Mouse (Mus musculus) thymus, adult 2 months (tissue): ENCODE measurements around the gene Arhgap31. TPM values are rescaled to one million over a fixed set of nuclear protein-coding genes. Genes with fewer than 3 reads are reported as not detected.
A peak's percentile ranks its signal among the peaks of the same experiment; 100 is the strongest.

Experiments
- DNase-seq: peaks from one replicate; pipeline ENCODE4 v3.0.0; 2021
- H3K27ac ChIP-seq: fragments of 200-500 bp; 2 replicates; pipeline ENCODE4 v1.5.1; 2012; ENCODE audit warnings: low read length, control low read depth; ENCODE audit not compliant: control insufficient read depth, insufficient read depth
- H3K27me3 ChIP-seq: fragments of 200-500 bp; 2 replicates; pipeline ENCODE4 v1.6.1; 2012; ENCODE audit warnings: mild to moderate bottlenecking, low read length, moderate library complexity, mixed read lengths; ENCODE audit not compliant: control insufficient read depth, insufficient read depth
- H3K36me3 ChIP-seq: fragments of 200-500 bp; 2 replicates; pipeline ENCODE4 v1.6.1; 2012; ENCODE audit warnings: mild to moderate bottlenecking, low read length, moderate library complexity; ENCODE audit not compliant: control insufficient read depth, insufficient read depth
- H3K4me1 ChIP-seq: fragments of 200-500 bp; replicated peaks from 2 replicates; pipeline ENCODE4 v1.6.1; 2012; ENCODE audit warnings: low read length; ENCODE audit not compliant: control insufficient read depth, insufficient read depth
- H3K4me3 ChIP-seq: fragments of 200-500 bp; 2 replicates; pipeline ENCODE4 v1.5.1; 2012; ENCODE audit warnings: mild to moderate bottlenecking, low read length, control low read depth, moderate library complexity; ENCODE audit not compliant: control insufficient read depth, insufficient read depth
- CTCF ChIP-seq: fragments of 200-500 bp; IDR thresholded peaks from 2 replicates; pipeline ENCODE4 v1.5.1; 2012; ENCODE audit warnings: mild to moderate bottlenecking, control low read depth, low read length, moderate library complexity, borderline replicate concordance; ENCODE audit not compliant: control insufficient read depth, poor library complexity, insufficient read depth; ENCODE audit errors: extremely low read depth
- POLR2A ChIP-seq: fragments of 200-500 bp; IDR thresholded peaks from 2 replicates; pipeline ENCODE4 v1.6.1; 2012; ENCODE audit warnings: mild to moderate bottlenecking, low read length, control low read depth, moderate library complexity; ENCODE audit not compliant: control insufficient read depth, poor library complexity, insufficient read depth; ENCODE audit errors: extremely low read depth
- WGBS: fragments of 180-500 bp; shearing (Covaris S2); methylation state at CpG from one replicate; pipeline ENCODE4 v1.1.7; 2018; 5-methylcytosine and 5-hydroxymethylcytosine counted together
- polyA plus RNA-seq: library from polyadenylated mRNA; depleted of rRNA; stranded (reverse); fragments of >200 nt; gene quantifications from 2 replicates; pipeline ENCODE4 v1.2.3, GENCODE M21; 2012

Gene Arhgap31
- polyA plus RNA-seq, 1 experiment = 10.2 TPM

GRCm38 (mm10) chr16:38632147-38632546, 80.9 kb downstream of the Arhgap31 start:
- Histone ChIP-seq H3K4me1 (peaks cover 14% of the 10 kb centered on the region), H3K36me3 (no peaks in the 10 kb centered on the region), H3K27ac (no peak overlapping the region), H3K4me3 (no peak overlapping the region), H3K27me3 (no peaks in the 10 kb centered on the region)
- peak; percentile 82 for DNase-seq
- TF ChIP-seq POLR2A (no peak), CTCF (peak; percentile 80)
- WGBS = 63% methylated on average over 6 of the region's 6 CpGs

GRCm38 (mm10) chr16:38625811-38626369, 87.2 kb downstream of the Arhgap31 start:
- no peak overlapping the region for H3K4me3 ChIP-seq
- DNase-seq = no peak
- no peaks in the 10 kb centered on the region for H3K27me3 ChIP-seq
- TF ChIP-seq CTCF (no peak), POLR2A (no peak)
- H3K4me1 ChIP-seq = no peaks in the 10 kb centered on the region
- H3K27ac ChIP-seq = no peak overlapping the region
- H3K36me3 ChIP-seq = peaks cover 4% of the 10 kb centered on the region; the same call in 1 of the 2 replicates
- WGBS = 93% methylated on average over 10 of the region's 10 CpGs

- H3K36me3 ChIP-seq = peaks cover 7% of the 10 kb centered on the region; the same call in 1 of the 2 replicates
- TF ChIP-seq POLR2A (no peak), CTCF (no peak)
- no peak overlapping the region for H3K4me3 ChIP-seq
- DNase-seq = no peak
- no peak overlapping the region for H3K27ac ChIP-seq
- WGBS = 91% methylated on average over 7 of the region's 7 CpGs
- H3K27me3 ChIP-seq = no peaks in the 10 kb centered on the region
- no peaks in the 10 kb centered on the region for H3K4me1 ChIP-seq
These were observed 87.7 kb downstream of the Arhgap31 start for GRCm38 (mm10) chr16:38625411-38625810.

GRCm38 (mm10) chr16:38624303-38624702, 88.8 kb downstream of the Arhgap31 start:
- no peaks in the 10 kb centered on the region for H3K4me1 ChIP-seq
- H3K27me3 ChIP-seq = no peaks in the 10 kb centered on the region
- peaks cover 7% of the 10 kb centered on the region; the same call in 1 of the 2 replicates for H3K36me3 ChIP-seq
- no peak overlapping the region for H3K27ac ChIP-seq
- 95% methylated on average over 11 of the region's 11 CpGs for WGBS
- TF ChIP-seq POLR2A = no peak
- no peak for TF ChIP-seq CTCF
- DNase-seq = no peak
- no peak overlapping the region for H3K4me3 ChIP-seq

GRCm38 (mm10) chr16:38622283-38622682, 90.8 kb downstream of the Arhgap31 start:
- Histone ChIP-seq H3K4me3 (no peak overlapping the region), H3K36me3 (peaks cover 7% of the 10 kb centered on the region; the same call in 1 of the 2 replicates), H3K4me1 (no peaks in the 10 kb centered on the region), H3K27me3 (no peaks in the 10 kb centered on the region), H3K27ac (no peak overlapping the region)
- TF ChIP-seq CTCF (no peak), POLR2A (no peak)
- DNase-seq = no peak
- 83% methylated on average over 2 of the region's 2 CpGs for WGBS

- Histone ChIP-seq H3K4me1 (no peaks in the 10 kb centered on the region), H3K27me3 (no peaks in the 10 kb centered on the region), H3K27ac (no peak overlapping the region), H3K4me3 (no peak overlapping the region), H3K36me3 (peaks cover 7% of the 10 kb centered on the region; the same call in 1 of the 2 replicates)
- 98% methylated on average over 16 of the region's 16 CpGs for WGBS
- TF ChIP-seq CTCF (no peak), POLR2A (no peak)
- DNase-seq = no peak
These were observed 92.2 kb downstream of the Arhgap31 start for GRCm38 (mm10) chr16:38620696-38621450.
